Mouse (Mus musculus): ENCODE data around the gene Abca4.

Abca4 gene

GRCm38 (mm10) chr3:122043799-122044547, at the start of gene Abca4:
Gene Abca4, plus strand, starts transcription at chr3:122044443.
- no peak for DNase-seq

- no peak for DNase-seq
Measured at GRCm38 (mm10) chr3:121995125-121995524, 49.1 kb upstream of the Abca4 start.

- DNase-seq: no peak
Measured at GRCm38 (mm10) chr3:121999934-122000333, 44.3 kb upstream of the Abca4 start.

- DNase-seq: no peak
Measured at GRCm38 (mm10) chr3:122001568-122001967, 42.7 kb upstream of the Abca4 start.

GRCm38 (mm10) chr3:122009818-122010217, 34.4 kb upstream of the Abca4 start:
- DNase-seq: no peak

- no peak for DNase-seq
Measured at GRCm38 (mm10) chr3:122010292-122010691, 34.0 kb upstream of the Abca4 start.

GRCm38 (mm10) chr3:122012464-122012863, 31.8 kb upstream of the Abca4 start:
- no peak for DNase-seq

GRCm38 (mm10) chr3:122018421-122018820, 25.8 kb upstream of the Abca4 start:
- DNase-seq: no peak

- DNase-seq: no peak
Measured at GRCm38 (mm10) chr3:122019159-122019558, 25.1 kb upstream of the Abca4 start.

GRCm38 (mm10) chr3:122021029-122021652, 23.1 kb upstream of the Abca4 start:
- no peak for DNase-seq

- DNase-seq: no peak
Measured at GRCm38 (mm10) chr3:122022355-122022754, 21.9 kb upstream of the Abca4 start.

GRCm38 (mm10) chr3:122026676-122027075, 17.6 kb upstream of the Abca4 start:
- peak; percentile 54 for DNase-seq

GRCm38 (mm10) chr3:122027776-122028175, 16.5 kb upstream of the Abca4 start:
- no peak for DNase-seq

GRCm38 (mm10) chr3:122033248-122033837, 10.9 kb upstream of the Abca4 start:
- peak; percentile 49 for DNase-seq

- no peak for DNase-seq
Measured at GRCm38 (mm10) chr3:122034240-122034639, 10.0 kb upstream of the Abca4 start.

- no peak for DNase-seq
Measured at GRCm38 (mm10) chr3:122035092-122035491, 9.2 kb upstream of the Abca4 start.

GRCm38 (mm10) chr3:122040522-122040921, 3.7 kb upstream of the Abca4 start:
- DNase-seq: no peak

- DNase-seq: no peak
Measured at GRCm38 (mm10) chr3:122043102-122043501, 1.1 kb upstream of the Abca4 start.

- DNase-seq: peak; percentile 49
Measured at GRCm38 (mm10) chr3:122046187-122046620, 2.0 kb downstream of the Abca4 start.

GRCm38 (mm10) chr3:122047402-122047801, 3.2 kb downstream of the Abca4 start:
- DNase-seq: peak; percentile 79

- DNase-seq: peak; percentile 71
Measured at GRCm38 (mm10) chr3:122047921-122048861, 3.9 kb downstream of the Abca4 start.

GRCm38 (mm10) chr3:122049158-122049557, 4.9 kb downstream of the Abca4 start:
- DNase-seq: no peak
